Mouse (Mus musculus) liver, postnatal 0 days (tissue): ENCODE data around the gene Myl7.

Experiments
- CTCF ChIP-seq: sonication (generic); IDR thresholded peaks from 2 replicates; pipeline ENCODE4 v1.5.1; 2016; ENCODE audit warnings: antibody characterized with exemption, low read depth
- EP300 ChIP-seq: IDR thresholded peaks from 2 replicates; pipeline ENCODE4 v1.6.1; 2016; ENCODE audit warnings: antibody characterized with exemption, low read depth, mild to moderate bottlenecking

- no peak for TF ChIP-seq EP300
- TF ChIP-seq CTCF, result no peak
Measured at GRCm38 (mm10) chr11:5849316-5849715, 49.3 kb downstream of the Myl7 start.
